Mouse (Mus musculus): ENCODE data around the gene Sf3b1. TPM values are rescaled to one million over a fixed set of nuclear protein-coding genes. Genes with fewer than 3 reads are reported as not detected.

Gene Sf3b1
- total and polyA plus RNA-seq, 3 experiments: 111 to 167 (median 118) TPM

DNA sequence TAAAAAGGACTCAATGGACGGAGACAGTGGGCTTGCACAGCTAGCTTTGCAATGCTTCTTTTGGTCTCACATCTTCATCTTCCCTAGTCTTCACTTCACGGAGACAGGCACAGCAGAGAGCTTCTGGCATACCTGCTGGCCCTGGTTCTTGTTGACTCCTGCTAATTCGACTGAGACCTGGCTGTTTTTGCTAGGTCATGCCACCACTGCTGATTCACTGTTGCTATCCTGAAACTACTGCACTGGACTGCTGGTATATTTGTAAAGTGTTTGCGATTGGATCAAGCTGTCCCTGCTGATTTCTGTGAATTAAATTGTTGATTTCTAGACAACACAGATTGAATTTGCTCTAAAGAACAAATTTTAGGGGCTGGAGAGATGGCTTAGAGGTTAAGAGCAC, 14.4 kb upstream of the Sf3b1 start:
- Histone ChIP-seq H3K79me2 (ENCODE audit: control insufficient read depth, insufficient read depth, low read length, poor library complexity) (no peaks in the 10 kb centered on the region), H3K4me1 (ENCODE audit: control insufficient read depth in 1 of 2, insufficient read depth in 2 of 2, low read length in 2 of 2) (no peaks in the 10 kb centered on the region)

DNA sequence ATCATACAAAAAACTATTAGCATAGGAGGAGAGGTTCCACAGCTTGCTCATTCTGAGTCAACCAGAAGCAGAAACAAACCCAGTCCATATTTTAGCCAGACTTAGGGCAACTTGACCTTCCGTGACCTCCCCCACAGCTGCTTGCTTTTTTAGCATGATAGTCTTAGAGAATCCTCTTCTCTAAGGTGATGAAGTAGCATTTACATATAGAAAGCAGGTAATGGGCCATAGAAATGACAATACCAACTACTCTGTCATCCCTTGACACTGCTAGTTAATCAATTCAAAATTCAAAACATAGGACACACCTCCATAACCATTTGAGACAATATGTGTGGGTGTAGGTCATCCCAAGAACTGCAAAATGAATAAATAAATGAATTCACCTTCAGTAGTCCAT, 12.7 kb upstream of the Sf3b1 start:
- TF ChIP-seq ZMIZ1 (IDR thresholded peaks at IDR 0.05; ENCODE audit: low read depth, low read length) (no peak), GABPA (IDR thresholded peaks at IDR 0.05; ENCODE audit: low read depth, low read length) (no peak), CHD1 (IDR thresholded peaks at IDR 0.05; ENCODE audit: low read depth, low read length) (no peak), MAX (IDR thresholded peaks at IDR 0.05; ENCODE audit: low read length) (no peak), CTCF (IDR thresholded peaks at IDR 0.05 in 2 of 3, conservative IDR thresholded peaks at IDR 0.05 in 1 of 3; ENCODE audit: control insufficient read depth in 1 of 3, insufficient read depth in 1 of 3, low read depth in 2 of 3, low read length in 3 of 3, poor library complexity in 1 of 3, severe bottlenecking in 1 of 3) (no peak), ETS1 (IDR thresholded peaks at IDR 0.05; ENCODE audit: low read depth, low read length) (no peak), GATA1 (IDR thresholded peaks at IDR 0.05; ENCODE audit: low read depth, low read length) (no peak), USF1 (IDR thresholded peaks at IDR 0.05; ENCODE audit: low read depth, low read length) (no peak), POLR2AphosphoS5 (IDR thresholded peaks at IDR 0.05; ENCODE audit: borderline replicate concordance, low read depth, low read length) (no peak), POLR2A (IDR thresholded peaks at IDR 0.05; ENCODE audit: control insufficient read depth in 1 of 2, insufficient read depth in 1 of 2, low read depth in 1 of 2, low read length in 2 of 2, poor library complexity in 1 of 2) (no peak)
- Histone ChIP-seq H3K36me3 (ENCODE audit: control insufficient read depth in 1 of 2, insufficient read depth in 2 of 2, low read length in 2 of 2) (no peaks in the 10 kb centered on the region), H3K4me3 (ENCODE audit: control insufficient read depth in 1 of 2, insufficient read depth in 1 of 2, low read depth in 2 of 2, low read length in 2 of 2) (no peak overlapping the region), H3K9me3 (replicated peaks; ENCODE audit: insufficient read depth, low read length) (no peaks in the 10 kb centered on the region), H3K27ac (ENCODE audit: control insufficient read depth, low read depth, low read length) (no peak overlapping the region), H3K27me3 (ENCODE audit: control insufficient read depth in 1 of 2, insufficient read depth in 2 of 2, low read length in 2 of 2) (no peaks in the 10 kb centered on the region; a peak in 1 of 4 replicates), H3K9ac (ENCODE audit: control insufficient read depth, low read depth, low read length, poor library complexity, severe bottlenecking) (no peak overlapping the region), H3K79me2 (ENCODE audit: control insufficient read depth, insufficient read depth, low read length, poor library complexity) (no peaks in the 10 kb centered on the region), H3K4me1 (ENCODE audit: control insufficient read depth in 1 of 2, insufficient read depth in 2 of 2, low read length in 2 of 2) (no peaks in the 10 kb centered on the region)
- no peak for DNase-seq (ENCODE audit: low read depth, low spot score)

More for the DNA sequence above, 14.4 kb upstream of the Sf3b1 start:
- DNase-seq (ENCODE audit: low read depth, low spot score): no peak
- no peak for TF ChIP-seq GABPA (IDR thresholded peaks at IDR 0.05; ENCODE audit: low read depth, low read length)
- TF ChIP-seq SMC3 (IDR thresholded peaks at IDR 0.05; ENCODE audit: low read depth, low read length): no peak
- TF ChIP-seq TAL1 (IDR thresholded peaks at IDR 0.05; ENCODE audit: low read length): no peak
- TF ChIP-seq MAX (IDR thresholded peaks at IDR 0.05; ENCODE audit: low read length): no peak
- no peak for TF ChIP-seq UBTF (IDR thresholded peaks at IDR 0.05; ENCODE audit: borderline replicate concordance, insufficient read depth, low read depth, low read length)
- no peak for TF ChIP-seq MEF2A (IDR thresholded peaks at IDR 0.05; ENCODE audit: extremely low read depth, insufficient replicate concordance, low read depth, low read length, poor library complexity, severe bottlenecking)
- no peak for TF ChIP-seq RCOR1 (IDR thresholded peaks at IDR 0.05; ENCODE audit: low read depth, low read length)
- TF ChIP-seq HCFC1 (IDR thresholded peaks at IDR 0.05; ENCODE audit: low read depth, low read length): no peak
- Histone ChIP-seq H3K27ac (ENCODE audit: control insufficient read depth, low read depth, low read length) (no peak overlapping the region), H3K9me3 (replicated peaks; ENCODE audit: insufficient read depth, low read length) (no peaks in the 10 kb centered on the region), H3K4me3 (ENCODE audit: control insufficient read depth in 1 of 2, insufficient read depth in 1 of 2, low read depth in 2 of 2, low read length in 2 of 2) (no peak overlapping the region), H3K27me3 (ENCODE audit: control insufficient read depth in 1 of 2, insufficient read depth in 2 of 2, low read length in 2 of 2) (no peaks in the 10 kb centered on the region; a peak in 1 of 4 replicates), H3K36me3 (ENCODE audit: control insufficient read depth in 1 of 2, insufficient read depth in 2 of 2, low read length in 2 of 2) (no peaks in the 10 kb centered on the region), H3K9ac (ENCODE audit: control insufficient read depth, low read depth, low read length, poor library complexity, severe bottlenecking) (no peak overlapping the region)

Measured in MEL (cell line).